Mouse (Mus musculus): ENCODE results near the gene Adprh. TPM values are rescaled to one million over a fixed set of nuclear protein-coding genes. Genes with fewer than 3 reads are reported as not detected.

Adprh gene
- total and polyA plus RNA-seq, 2 experiments, result 1.9 to 8.0 TPM

GRCm38 (mm10) chr16:38463305-38463704 lies 10.8 kb upstream of the Adprh start:
- no peak overlapping the region for H3K9ac ChIP-seq (ENCODE audit: low read depth, low read length)
- WGBS, result 93% methylated on average over 5 of the region's 5 CpGs
- no peaks in the 10 kb centered on the region for H3K36me3 ChIP-seq (ENCODE audit: control insufficient read depth, insufficient read depth, low read length)
- no peaks in the 10 kb centered on the region for H3K27me3 ChIP-seq (ENCODE audit: control insufficient read depth, insufficient read depth, low read length)
- TF ChIP-seq POLR2A (IDR thresholded peaks at IDR 0.05; ENCODE audit: extremely low read depth, insufficient read depth, low read length), result no peak
- no peak for TF ChIP-seq CTCF (IDR thresholded peaks at IDR 0.05; ENCODE audit: low read depth, low read length)
- no peaks in the 10 kb centered on the region for H3K4me1 ChIP-seq (ENCODE audit: control insufficient read depth, insufficient read depth, low read length)
- H3K79me2 ChIP-seq (ENCODE audit: control insufficient read depth, insufficient read depth, low read length), result no peaks in the 10 kb centered on the region
- H3K27ac ChIP-seq (replicated peaks; ENCODE audit: insufficient read depth, low read depth, low read length), result no peak overlapping the region
- no peak overlapping the region for H3K4me3 ChIP-seq (ENCODE audit: insufficient read depth, low read depth, low read length)
- no peak for DNase-seq (ENCODE audit: extremely low read depth, low read depth, low spot score)

DNA sequence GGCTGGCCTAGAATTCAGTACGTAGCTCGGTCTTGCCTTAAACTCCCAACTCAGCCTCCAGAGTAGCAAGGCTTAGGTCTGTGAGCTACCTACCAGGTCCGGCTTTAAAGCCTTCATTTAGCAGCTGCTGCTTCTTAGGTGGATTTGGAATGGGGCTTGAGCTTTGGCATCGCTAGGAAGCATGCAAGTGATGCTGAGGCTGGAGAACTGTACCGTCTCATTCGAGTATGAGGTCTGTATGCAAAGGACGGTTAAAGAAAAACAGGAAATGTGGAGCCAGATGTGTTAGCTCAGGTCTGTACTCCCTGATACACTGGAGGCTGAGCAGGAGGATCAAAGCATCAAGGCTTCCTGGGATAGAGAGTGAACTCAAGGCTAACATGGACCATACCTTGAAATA lies 9.7 kb upstream of the Adprh start:
- H3K4me3 ChIP-seq (ENCODE audit: insufficient read depth, low read depth, low read length), result no peak overlapping the region
- H3K79me2 ChIP-seq (ENCODE audit: control insufficient read depth, insufficient read depth, low read length), result no peaks in the 10 kb centered on the region
- H3K27ac ChIP-seq (replicated peaks; ENCODE audit: insufficient read depth, low read depth, low read length), result no peak overlapping the region
- DNase-seq (ENCODE audit: extremely low read depth, low read depth, low spot score), result no peak
- no peak overlapping the region for H3K9ac ChIP-seq (ENCODE audit: low read depth, low read length)
- no peaks in the 10 kb centered on the region for H3K36me3 ChIP-seq (ENCODE audit: control insufficient read depth, insufficient read depth, low read length)
- no peak for TF ChIP-seq POLR2A (IDR thresholded peaks at IDR 0.05; ENCODE audit: extremely low read depth, insufficient read depth, low read length)
- no peak for TF ChIP-seq CTCF (IDR thresholded peaks at IDR 0.05; ENCODE audit: low read depth, low read length)
- no peaks in the 10 kb centered on the region for H3K27me3 ChIP-seq (ENCODE audit: control insufficient read depth, insufficient read depth, low read length)
- 85% methylated on average over 7 of the region's 7 CpGs for WGBS
- H3K4me1 ChIP-seq (ENCODE audit: control insufficient read depth, insufficient read depth, low read length), result no peaks in the 10 kb centered on the region

GRCm38 (mm10) chr16:38461749-38462148 lies 9.2 kb upstream of the Adprh start:
- DNase-seq (ENCODE audit: extremely low read depth, low read depth, low spot score), result no peak
- H3K27me3 ChIP-seq (ENCODE audit: control insufficient read depth, insufficient read depth, low read length), result no peaks in the 10 kb centered on the region
- H3K4me3 ChIP-seq (ENCODE audit: insufficient read depth, low read depth, low read length), result no peak overlapping the region
- no peak for TF ChIP-seq CTCF (IDR thresholded peaks at IDR 0.05; ENCODE audit: low read depth, low read length)
- TF ChIP-seq POLR2A (IDR thresholded peaks at IDR 0.05; ENCODE audit: extremely low read depth, insufficient read depth, low read length), result no peak
- no peaks in the 10 kb centered on the region for H3K4me1 ChIP-seq (ENCODE audit: control insufficient read depth, insufficient read depth, low read length)
- no peaks in the 10 kb centered on the region for H3K36me3 ChIP-seq (ENCODE audit: control insufficient read depth, insufficient read depth, low read length)
- no peak overlapping the region for H3K27ac ChIP-seq (replicated peaks; ENCODE audit: insufficient read depth, low read depth, low read length)
- no peak overlapping the region for H3K9ac ChIP-seq (ENCODE audit: low read depth, low read length)
- no peaks in the 10 kb centered on the region for H3K79me2 ChIP-seq (ENCODE audit: control insufficient read depth, insufficient read depth, low read length)
- WGBS, result 83% methylated on average over 8 of the region's 8 CpGs

GRCm38 (mm10) chr16:38459990-38460389 lies 7.5 kb upstream of the Adprh start:
- Histone ChIP-seq H3K79me2 (ENCODE audit: control insufficient read depth, insufficient read depth, low read length) (no peaks in the 10 kb centered on the region), H3K27ac (replicated peaks; ENCODE audit: insufficient read depth, low read depth, low read length) (no peak overlapping the region), H3K4me3 (ENCODE audit: insufficient read depth, low read depth, low read length) (no peak overlapping the region), H3K36me3 (ENCODE audit: control insufficient read depth, insufficient read depth, low read length) (no peaks in the 10 kb centered on the region), H3K27me3 (ENCODE audit: control insufficient read depth, insufficient read depth, low read length) (no peaks in the 10 kb centered on the region), H3K4me1 (ENCODE audit: control insufficient read depth, insufficient read depth, low read length) (no peaks in the 10 kb centered on the region), H3K9ac (ENCODE audit: low read depth, low read length) (no peak overlapping the region)
- 90% methylated on average over 4 of the region's 4 CpGs for WGBS
- no peak for DNase-seq (ENCODE audit: extremely low read depth, low read depth, low spot score)
- TF ChIP-seq CTCF (IDR thresholded peaks at IDR 0.05; ENCODE audit: low read depth, low read length) (no peak), POLR2A (IDR thresholded peaks at IDR 0.05; ENCODE audit: extremely low read depth, insufficient read depth, low read length) (no peak)

GRCm38 (mm10) chr16:38458600-38459280 lies 6.2 kb upstream of the Adprh start:
- Histone ChIP-seq H3K4me3 (ENCODE audit: insufficient read depth, low read depth, low read length) (no peak overlapping the region), H3K9ac (ENCODE audit: low read depth, low read length) (no peak overlapping the region)

More at GRCm38 (mm10) chr16:38458600-38459280, 6.2 kb upstream of the Adprh start:
- TF ChIP-seq CTCF (IDR thresholded peaks at IDR 0.05; ENCODE audit: low read depth, low read length) (no peak), POLR2A (IDR thresholded peaks at IDR 0.05; ENCODE audit: extremely low read depth, insufficient read depth, low read length) (no peak)
- no peaks in the 10 kb centered on the region for H3K36me3 ChIP-seq (ENCODE audit: control insufficient read depth, insufficient read depth, low read length)
- H3K27me3 ChIP-seq (ENCODE audit: control insufficient read depth, insufficient read depth, low read length), result no peaks in the 10 kb centered on the region
- DNase-seq (ENCODE audit: extremely low read depth, low read depth, low spot score), result no peak
- 76% methylated on average over 6 of the region's 6 CpGs for WGBS
- no peaks in the 10 kb centered on the region for H3K4me1 ChIP-seq (ENCODE audit: control insufficient read depth, insufficient read depth, low read length)
- no peaks in the 10 kb centered on the region for H3K79me2 ChIP-seq (ENCODE audit: control insufficient read depth, insufficient read depth, low read length)
- H3K27ac ChIP-seq (replicated peaks; ENCODE audit: insufficient read depth, low read depth, low read length), result no peak overlapping the region

All from liver, adult 2 months (tissue).